8 mouse cellular contexts compared by ENCODE assay signal in the genomic region with DNA sequence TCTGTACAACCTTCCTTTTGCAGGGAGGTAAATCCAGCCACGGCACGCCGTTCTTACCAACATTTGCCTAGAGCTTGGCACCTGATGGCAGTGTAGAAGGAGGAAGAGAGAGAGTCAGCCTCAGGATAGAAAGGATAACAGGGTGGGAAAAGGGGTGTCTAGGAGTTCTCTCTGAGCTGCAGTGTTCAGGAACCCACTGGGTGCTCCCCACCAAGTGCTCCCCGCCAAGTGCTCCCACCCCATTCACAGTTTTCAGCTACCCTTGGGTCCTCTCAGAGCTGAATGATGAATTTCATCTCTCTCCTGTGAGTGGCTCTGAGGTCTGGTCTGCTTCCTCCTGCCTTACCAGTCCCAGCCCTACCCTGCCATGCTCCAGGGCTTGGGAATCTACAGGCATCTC. TPM values are rescaled to one million over a fixed set of nuclear protein-coding genes. Genes with fewer than 3 reads are reported as not detected.
DNase-seq lines count a peak whose midpoint lies in the region; ATAC-seq and TF ChIP-seq lines count a peak whose summit lies in the region.

No protein-coding gene starts in this region.

- H3K27ac ChIP-seq in heart, embryonic 14.5 days (replicated peaks in 1 of 2; ENCODE audit: control insufficient read depth in 1 of 2, insufficient read depth in 1 of 2, low read depth in 2 of 2, low read length in 2 of 2), result no peak overlapping the region
- H3K27ac ChIP-seq in cortical plate, adult 2 months (ENCODE audit: insufficient read depth, low read length), result peak overlapping the region; percentile 99
- H3K27ac ChIP-seq in hindbrain, embryonic 12.5 days, result no peak overlapping the region
- H3K27ac ChIP-seq in midbrain, embryonic 10.5 days (replicated peaks), result 0 out of 2 replicates have a peak overlapping the region, but pooled peaks have one; percentile 94

- H3K9ac ChIP-seq in heart, embryonic 14.5 days (ENCODE audit: low read length), result peak overlapping the region; percentile 90
- no peak overlapping the region for H3K9ac ChIP-seq in hindbrain, embryonic 12.5 days

- no peaks in the 10 kb centered on the region for H3K9me3 ChIP-seq in heart, embryonic 14.5 days (ENCODE audit: control insufficient read depth, low read length)
- no peaks in the 10 kb centered on the region for H3K9me3 ChIP-seq in hindbrain, embryonic 12.5 days (replicated peaks)
- H3K9me3 ChIP-seq in midbrain, embryonic 10.5 days (replicated peaks), result no peaks in the 10 kb centered on the region

- peak overlapping the region; percentile 91 for H3K4me2 ChIP-seq in heart, embryonic 14.5 days (ENCODE audit: low read length)
- H3K4me2 ChIP-seq in hindbrain, embryonic 12.5 days (replicated peaks), result peak overlapping the region; percentile 85

- no peaks in the 10 kb centered on the region for H3K27me3 ChIP-seq in heart, embryonic 14.5 days (ENCODE audit: control insufficient read depth, insufficient read depth, low read length)
- peaks cover 12% of the 10 kb centered on the region; the same call in 1 of the 2 replicates for H3K27me3 ChIP-seq in hindbrain, embryonic 12.5 days
- peaks cover 21% of the 10 kb centered on the region for H3K27me3 ChIP-seq in midbrain, embryonic 10.5 days (ENCODE audit: low read depth, poor library complexity, severe bottlenecking)

- DNase-seq in heart, adult 11 months, result no peak
- DNase-seq in midbrain, embryonic 10.5 days (ENCODE audit: low spot score), result no peak
- DNase-seq in left cerebral cortex, postnatal 36 days (ENCODE audit: low spot score in 2 of 2), result no peak
- DNase-seq in gastrocnemius, postnatal 14 days, result no peak

- 0 out of 2 replicates have a peak, but pooled peaks have one; percentile 25 for TF ChIP-seq POLR2A in cortical plate, adult 2 months (IDR thresholded peaks at IDR 0.05; ENCODE audit: extremely low read depth, insufficient read depth, low read length)

- H3K36me3 ChIP-seq in heart, embryonic 14.5 days (ENCODE audit: control insufficient read depth, insufficient read depth, low read length), result no peaks in the 10 kb centered on the region
- H3K36me3 ChIP-seq in hindbrain, embryonic 12.5 days, result no peaks in the 10 kb centered on the region
- H3K36me3 ChIP-seq in midbrain, embryonic 10.5 days, result no peaks in the 10 kb centered on the region

- WGBS in heart, embryonic 14.5 days, result 79% methylated on average over 4 of the region's 4 CpGs
- WGBS in hindbrain, embryonic 12.5 days, result 67% methylated on average over 4 of the region's 4 CpGs
- 74% methylated on average over 4 of the region's 4 CpGs for WGBS in midbrain, embryonic 10.5 days

- no peak for ATAC-seq in heart, embryonic 14.5 days (ENCODE audit: insufficient number of reproducible peaks, insufficient read depth, low FRiP score, low read depth)
- ATAC-seq in hindbrain, embryonic 12.5 days (ENCODE audit: low FRiP score), result no peak
- ATAC-seq in inflammation-experienced regulatory T-cells, adult 6 months, result no peak

- no peak for TF ChIP-seq CTCF in cortical plate, adult 2 months (IDR thresholded peaks at IDR 0.05; ENCODE audit: extremely low read depth, insufficient read depth, low read length)

- intact Hi-C loops in left cerebral cortex, postnatal 36 days (cut with DNase I), result loop anchor here (2.0 to 5.0 kb wide), 2 partner anchors 32 to 37 kb away; no protein-coding TSS in a partner anchor
- intact Hi-C loops in gastrocnemius, postnatal 14 days (cut with DNase I; ENCODE audit: low total_unique reads), result no loop called here

- peaks cover 23 to 60% of the 10 kb centered on the region in 2 experiments for H3K4me1 ChIP-seq in heart, embryonic 14.5 days (ENCODE audit: control insufficient read depth in 2 of 2, insufficient read depth in 2 of 2, low read length in 2 of 2)
- peaks cover 21% of the 10 kb centered on the region for H3K4me1 ChIP-seq in cortical plate, adult 2 months (ENCODE audit: control insufficient read depth, insufficient read depth, low read length)
- peaks cover 31% of the 10 kb centered on the region for H3K4me1 ChIP-seq in hindbrain, embryonic 12.5 days
- peaks cover 60% of the 10 kb centered on the region for H3K4me1 ChIP-seq in midbrain, embryonic 10.5 days

- peak overlapping the region; percentile 78 to 82; a peak in 2 of 4 replicates for H3K4me3 ChIP-seq in heart, embryonic 14.5 days (ENCODE audit: control insufficient read depth in 1 of 2, insufficient read depth in 1 of 2, low read depth in 1 of 2, low read length in 2 of 2)
- H3K4me3 ChIP-seq in cortical plate, adult 2 months (ENCODE audit: insufficient read depth, low read length), result peak overlapping the region; percentile 98
- H3K4me3 ChIP-seq in hindbrain, embryonic 12.5 days, result peak overlapping the region; percentile 69
- H3K4me3 ChIP-seq in midbrain, embryonic 10.5 days, result peak overlapping the region; percentile 78

RNA-seq across cellular contexts. Expression of a gene that starts 1.9 kb away (rescaled TPM):
- 19.8 and 20.8 TPM in 2 replicates for polyA plus RNA-seq in heart, embryonic 14.5 days (2014; fragmentation: Nextera tagmentation; extraction: Ambion mirVana)
- 314 and 333 TPM in 2 replicates for polyA plus RNA-seq in cortical plate, adult 2 months (2012; rRNA removed)
- 27.5 and 29.2 TPM in 2 replicates for polyA plus RNA-seq in hindbrain, embryonic 12.5 days (2016; fragmentation: Nextera tagmentation; extraction: Ambion mirVana)
- polyA plus RNA-seq in midbrain, embryonic 10.5 days (2016; fragmentation: Nextera tagmentation; extraction: Ambion mirVana), result 15.7 and 16.0 TPM in 2 replicates
- 100 to 1,000 TPM; 386 to 401 TPM for total RNA-seq in left cerebral cortex, postnatal 36 days (2021)
- polyA plus RNA-seq in inflammation-experienced regulatory T-cells, adult 6 months (2017; shearing (Covaris generic)), result 1 to 10 TPM in 1 of 3 experiments, under 1 TPM in 1, not detected in 1; 0.96 to 1.0 TPM
- 10 to 100 TPM in 1 of 2 experiments, 1 to 10 TPM in 1; 9.5 to 14.4 TPM for total RNA-seq in gastrocnemius, postnatal 14 days (2021)

RNA-seq across cellular contexts. Expression of a gene that starts 58.2 kb away (rescaled TPM):
- not detected in 2 replicates for polyA plus RNA-seq in heart, embryonic 14.5 days (2014; fragmentation: Nextera tagmentation; extraction: Ambion mirVana)
- polyA plus RNA-seq in cortical plate, adult 2 months (2012; rRNA removed), result 0.08 TPM in 1 of 2 replicates, not detected in the other
- 0.10 TPM in 1 of 2 replicates, not detected in the other for polyA plus RNA-seq in hindbrain, embryonic 12.5 days (2016; fragmentation: Nextera tagmentation; extraction: Ambion mirVana)
- not detected in 2 replicates for polyA plus RNA-seq in midbrain, embryonic 10.5 days (2016; fragmentation: Nextera tagmentation; extraction: Ambion mirVana)
- 1 to 10 TPM in 1 of 2 experiments, under 1 TPM in 1; 0.68 to 1.1 TPM for total RNA-seq in left cerebral cortex, postnatal 36 days (2021)
- polyA plus RNA-seq in inflammation-experienced regulatory T-cells, adult 6 months (2017; shearing (Covaris generic)), result not detected
- total RNA-seq in gastrocnemius, postnatal 14 days (2021), result not detected

Comparison
In these comparisons a context has a peak if more than half of its experiments do, and no peak if none do; other contexts are left out.
1. H3K27ac ChIP-seq: peak in cortical plate, adult 2 months (single experiment) and midbrain, embryonic 10.5 days (single experiment); none in heart, embryonic 14.5 days (0 of 2) and hindbrain, embryonic 12.5 days (single experiment).
2. RNA of a gene that starts 1.9 kb away (polyA plus RNA-seq): 314 to 333 TPM in cortical plate, adult 2 months; 27.5 to 29.2 TPM in hindbrain, embryonic 12.5 days, 19.8 to 20.8 TPM in heart, embryonic 14.5 days, 15.7 to 16.0 TPM in midbrain, embryonic 10.5 days and 0.96 to 1.0 TPM in inflammation-experienced regulatory T-cells, adult 6 months; every median in the first group is over 10 times any median in the second.
3. Peak in every context shown above with its lines, with median percentiles within 50 percentile points of each other: H3K4me3 ChIP-seq.